Mouse (Mus musculus): Measurements from ENCODE around the gene Clip4.

DNA sequence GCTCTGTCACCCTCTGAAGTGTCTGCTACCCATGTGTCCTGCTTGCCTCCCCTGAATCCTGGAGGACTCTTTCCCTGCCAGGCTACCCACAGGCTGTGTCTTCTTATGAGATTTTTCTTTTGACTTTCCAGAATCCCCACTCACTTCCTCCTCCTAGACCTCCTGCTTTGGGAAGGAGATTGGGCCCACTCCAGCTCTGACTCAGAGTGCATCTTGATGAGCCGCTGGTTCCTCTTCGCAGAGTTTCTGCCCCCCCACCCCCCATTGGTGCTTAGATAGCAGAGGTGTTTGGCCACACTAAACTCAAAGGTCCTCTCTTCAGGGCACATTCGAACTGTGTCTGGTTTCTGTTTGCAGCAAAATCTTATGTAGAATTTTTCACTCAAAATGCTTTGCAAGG is 58.3 kb downstream of the Clip4 start:
- TF ChIP-seq CTCF (IDR thresholded peaks at IDR 0.05; ENCODE audit: low read depth, low read length) (no peak), POLR2A (IDR thresholded peaks at IDR 0.05; ENCODE audit: borderline replicate concordance, low read depth, low read length) (no peak)

All from bone marrow macrophage, adult 2 months (primary cell).